Mouse (Mus musculus) brain, embryonic 14.5 days (tissue): ENCODE results near the gene Tmem238l. TPM values are rescaled to one million over a fixed set of nuclear protein-coding genes. Genes with fewer than 3 reads are reported as not detected.
A peak's percentile ranks its signal among the peaks of the same experiment; 100 is the strongest.

ENCODE experiments used
- DNase-seq: peaks from one replicate; pipeline ENCODE4 v3.0.0-alpha.2; 2011; ENCODE audit warnings: low read depth
- CTCF ChIP-seq: fragments of 200-500 bp; IDR thresholded peaks from 2 replicates; pipeline ENCODE4 v1.5.1; 2012; ENCODE audit warnings: inconsistent platforms, mild to moderate bottlenecking, moderate library complexity, borderline replicate concordance; ENCODE audit not compliant: insufficient read depth, insufficient read length; ENCODE audit errors: extremely low read depth
- POLR2A ChIP-seq: fragments of 200-500 bp; IDR thresholded peaks from 2 replicates; pipeline ENCODE4 v1.6.1; 2012; ENCODE audit warnings: mild to moderate bottlenecking, inconsistent platforms, borderline replicate concordance; ENCODE audit not compliant: poor library complexity, insufficient read depth, insufficient read length, severe bottlenecking; ENCODE audit errors: extremely low read depth
- polyA plus RNA-seq: library from polyadenylated mRNA; depleted of rRNA; stranded (reverse); fragments of >200 nt; gene quantifications from 2 replicates; pipeline ENCODE4 v1.2.3, GENCODE M21; 2012; rRNA removed

The Tmem238l gene
- 0.10 TPM in 1 of 2 replicates, not detected in the other for polyA plus RNA-seq

DNA sequence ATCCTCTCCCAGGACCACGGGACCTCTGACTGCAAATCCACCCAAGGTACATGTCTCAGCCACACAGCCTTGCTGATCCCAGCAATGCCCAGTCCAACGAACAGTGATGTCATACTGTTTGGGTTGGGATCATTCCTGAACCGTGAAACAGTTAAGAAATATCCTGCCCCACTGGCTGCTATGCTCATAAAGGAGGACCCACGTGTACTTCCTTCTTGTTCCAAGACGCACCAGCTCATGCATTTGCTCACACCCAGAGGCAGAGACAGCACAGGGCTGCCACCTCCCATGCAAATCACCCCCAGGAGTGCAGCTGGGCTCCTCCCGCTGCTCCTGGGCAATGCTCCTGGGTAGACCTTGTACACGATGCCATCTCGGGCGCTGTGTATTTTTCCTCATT lies at the start of gene Tmem238l:
Gene Tmem238l, plus strand, starts transcription at position 336 of the 400 bp plus-strand sequence.
- no peak for TF ChIP-seq CTCF
- TF ChIP-seq POLR2A, result no peak
- DNase-seq, result peak; percentile 6

DNA sequence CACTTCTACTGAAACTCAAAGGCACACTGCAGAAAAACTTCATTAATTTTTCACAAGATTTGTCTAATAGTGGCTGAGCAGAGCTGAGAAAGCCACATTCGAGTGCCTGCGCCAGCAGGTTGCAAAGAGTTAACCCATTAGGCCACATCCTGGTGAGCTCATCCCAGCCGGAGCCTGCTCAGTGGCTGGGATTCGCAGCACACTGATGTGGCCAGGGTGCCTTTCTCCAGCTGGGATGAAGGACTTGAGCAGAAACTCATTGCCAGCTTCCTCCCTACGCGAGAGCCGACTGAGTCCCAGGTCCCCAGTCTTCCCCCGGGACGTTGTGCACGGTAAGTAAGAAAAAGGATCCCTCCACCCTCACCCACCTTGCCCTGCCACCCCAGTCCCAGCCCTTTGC lies 44.6 kb upstream of the Tmem238l start, which contains the start of gene Pirt:
Gene Pirt, plus strand, starts transcription at position 171 of the 400 bp plus-strand sequence.
- no peak for TF ChIP-seq CTCF
- TF ChIP-seq POLR2A, result no peak
- no peak for DNase-seq

DNA sequence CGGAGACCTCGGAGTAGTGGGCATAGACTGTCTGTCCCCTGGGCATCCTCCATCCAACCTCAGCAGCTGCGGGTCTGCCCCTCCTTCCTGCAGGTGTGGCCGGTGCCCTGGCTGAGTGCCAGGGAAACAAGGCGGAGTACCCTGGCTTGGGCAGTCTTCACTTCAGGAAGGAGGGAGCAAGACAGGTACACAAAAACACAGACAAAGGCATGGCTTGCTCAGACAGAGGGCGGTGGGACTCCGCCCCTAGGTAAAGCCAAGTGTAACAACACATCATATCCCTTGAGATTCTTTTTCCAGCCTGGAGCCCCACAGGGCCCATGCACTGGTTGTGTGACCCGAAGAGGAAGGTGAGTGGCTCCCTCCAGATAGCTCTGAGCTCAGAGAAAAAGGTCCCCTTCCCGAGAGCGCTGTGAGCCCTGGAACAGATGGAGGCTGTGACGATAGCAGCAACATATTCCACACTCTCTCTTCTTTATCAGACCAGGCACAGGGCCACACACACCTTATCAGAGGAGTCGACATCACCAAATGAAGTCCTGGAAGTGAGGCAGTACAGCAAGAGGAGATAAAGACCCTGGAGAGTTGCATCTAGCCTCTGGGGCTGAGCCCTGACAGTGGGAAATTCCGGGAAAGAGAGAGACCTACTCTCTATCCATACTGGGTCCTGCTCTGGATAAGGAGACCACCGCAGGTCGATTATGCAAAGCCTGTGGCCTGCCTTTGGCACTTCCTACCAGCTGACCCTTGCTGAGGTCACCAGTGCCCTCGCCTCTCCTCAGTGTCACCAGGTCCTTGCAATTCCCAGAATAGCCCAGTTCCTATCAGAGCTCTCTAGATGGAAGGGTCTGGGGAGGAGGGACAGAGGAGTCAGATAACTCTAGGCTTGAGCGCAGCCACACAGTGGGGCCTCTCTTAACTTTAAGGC lies 43.6 kb upstream of the Tmem238l start:
- no peak for DNase-seq

DNA sequence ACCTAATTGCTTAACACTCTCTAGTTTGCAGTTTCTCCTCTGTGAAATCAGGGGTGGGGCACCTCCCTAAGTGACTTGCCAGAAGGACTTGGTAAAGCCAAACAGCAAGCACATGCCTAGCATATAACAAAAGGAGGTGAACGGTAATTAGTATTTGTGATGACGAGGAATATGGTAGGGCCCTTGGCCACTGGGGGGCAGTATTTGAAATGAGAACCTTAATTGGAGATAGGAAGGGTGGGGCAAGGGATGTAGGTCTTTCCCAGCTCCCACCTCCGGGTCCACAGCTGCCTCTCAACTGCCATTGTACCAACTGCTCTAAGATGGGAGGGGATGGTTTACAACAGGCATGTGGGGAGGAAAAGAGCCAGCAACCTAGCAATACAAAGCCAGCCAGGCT lies 42.2 kb upstream of the Tmem238l start:
- no peak for TF ChIP-seq POLR2A
- peak; percentile 41; the same call in 1 of the 2 replicates for TF ChIP-seq CTCF
- DNase-seq, result peak; percentile 58

More for the DNA sequence above, 43.6 kb upstream of the Tmem238l start:
- no peak for TF ChIP-seq POLR2A

DNA sequence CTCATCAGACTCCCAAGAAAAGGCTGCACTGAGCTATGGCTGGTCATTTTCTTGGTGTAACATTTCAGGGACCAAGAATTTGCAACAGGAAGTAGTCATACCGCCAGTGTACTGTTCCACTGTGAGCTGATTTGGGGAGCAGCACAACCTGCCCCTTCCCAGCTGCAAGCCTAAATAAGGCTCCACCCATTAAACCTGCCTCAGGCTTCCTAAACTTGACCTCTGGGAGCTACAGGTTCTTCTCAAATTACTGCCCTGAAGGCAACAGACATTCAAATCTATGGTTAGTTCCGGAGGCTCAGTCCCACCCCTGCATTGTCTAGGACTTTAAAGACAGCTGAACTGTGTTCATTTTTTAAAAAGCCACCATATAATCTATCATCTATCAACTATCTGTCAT lies 36.4 kb upstream of the Tmem238l start:
- DNase-seq, result no peak
- TF ChIP-seq POLR2A (no peak), CTCF (no peak)

GRCm38 (mm10) chr11:66924095-66924823 lies 32.2 kb upstream of the Tmem238l start:
- DNase-seq, result no peak
- TF ChIP-seq CTCF, result no peak
- TF ChIP-seq POLR2A, result no peak

- DNase-seq, result no peak
Observed at GRCm38 (mm10) chr11:66928311-66928710, 28.1 kb upstream of the Tmem238l start.

GRCm38 (mm10) chr11:66932827-66933599 lies 23.4 kb upstream of the Tmem238l start:
- TF ChIP-seq CTCF (no peak), POLR2A (no peak)
- peak; percentile 27 for DNase-seq

More at GRCm38 (mm10) chr11:66928311-66928710, 28.1 kb upstream of the Tmem238l start:
- TF ChIP-seq POLR2A (no peak), CTCF (no peak)

DNA sequence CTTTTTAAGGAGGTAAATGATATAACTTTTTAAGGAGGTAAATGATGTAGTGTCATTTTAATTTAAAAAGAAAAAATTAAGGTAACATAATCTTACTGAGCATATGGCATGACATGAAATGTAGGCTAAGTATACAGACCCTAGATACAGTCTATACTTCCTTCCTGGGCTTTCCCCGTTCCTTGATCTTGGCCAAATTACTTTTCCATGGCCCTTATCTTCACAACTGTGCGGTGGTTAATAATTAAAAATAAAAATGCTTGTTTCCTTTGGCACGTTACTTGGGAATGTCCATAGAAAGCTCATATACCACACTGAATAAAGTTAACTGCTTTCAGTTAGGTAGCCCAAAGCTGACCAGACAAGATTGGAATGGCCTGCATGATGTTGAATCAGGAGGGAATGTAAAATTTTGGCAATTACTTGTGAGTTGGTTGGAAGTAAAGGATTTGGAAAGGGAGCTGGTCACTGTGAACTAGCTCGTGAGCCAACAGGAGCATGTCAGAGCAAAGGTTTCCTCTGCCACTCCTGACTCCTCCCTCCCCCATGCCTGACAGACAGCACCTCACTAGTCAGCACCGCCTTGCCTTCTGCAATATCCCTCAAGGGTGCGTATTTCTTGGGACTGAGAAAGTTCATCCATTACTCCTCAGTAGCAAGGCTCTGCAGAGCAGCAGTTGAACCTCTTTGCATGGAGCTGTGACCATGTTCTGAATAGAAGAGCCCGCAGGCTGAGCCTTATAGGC lies 21.8 kb upstream of the Tmem238l start:
- no peak for DNase-seq
- no peak for TF ChIP-seq CTCF
- no peak for TF ChIP-seq POLR2A

DNA sequence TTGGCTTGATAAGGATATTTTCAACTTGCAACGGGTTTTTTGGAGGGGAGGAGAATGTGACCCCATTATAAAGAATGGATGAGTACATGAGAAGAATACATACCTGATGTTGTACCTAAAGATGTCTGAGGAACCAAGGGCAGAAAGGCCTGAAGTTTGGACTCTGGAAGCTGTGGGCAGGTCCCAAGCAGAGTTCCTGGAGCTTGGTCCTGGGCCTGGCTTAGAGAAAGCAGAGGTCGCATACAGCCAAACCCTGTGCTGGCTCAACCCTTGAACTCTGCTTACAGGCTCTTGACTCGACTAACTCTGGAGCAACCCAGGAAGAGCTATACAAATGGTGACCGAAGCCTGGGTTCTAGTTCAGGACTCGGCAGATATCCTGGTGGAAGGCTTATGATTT lies 14.4 kb upstream of the Tmem238l start:
- no peak for DNase-seq
- TF ChIP-seq POLR2A, result no peak
- no peak for TF ChIP-seq CTCF

- no peak for DNase-seq
- no peak for TF ChIP-seq POLR2A
- TF ChIP-seq CTCF, result no peak
Observed at GRCm38 (mm10) chr11:66945224-66945767, 11.1 kb upstream of the Tmem238l start.

GRCm38 (mm10) chr11:66946521-66946920 lies 9.9 kb upstream of the Tmem238l start:
- TF ChIP-seq CTCF (no peak), POLR2A (no peak)
- no peak for DNase-seq
